Mouse (Mus musculus) liver, postnatal 0 days (tissue): ENCODE data around the gene Crp. TPM values are rescaled to one million over a fixed set of nuclear protein-coding genes. Genes with fewer than 3 reads are reported as not detected.

ENCODE experiments used
- ATAC-seq: fragments of 200-750 bp; cut with Nextera tagmentation; 2 replicates; pipeline ENCODE4 v1.8.0; 2017; ENCODE audit warnings: mild to moderate bottlenecking, moderate library complexity
- DNase-seq: peaks from one replicate; pipeline ENCODE4 v3.0.0-alpha.2; 2016
- H3K27ac ChIP-seq: fragments of 300-500 bp; sonication (generic); 2 replicates; pipeline ENCODE4 v1.5.1; 2014; ENCODE audit warnings: antibody characterized with exemption, moderate library complexity, mild to moderate bottlenecking, low read depth
- H3K27me3 ChIP-seq: fragments of 300-500 bp; sonication (generic); 2 replicates; pipeline ENCODE4 v1.6.1; 2014; ENCODE audit warnings: low read length, control low read depth, mixed read lengths; ENCODE audit not compliant: insufficient read depth
- H3K36me3 ChIP-seq: fragments of 300-500 bp; sonication (generic); replicated peaks from 2 replicates; pipeline ENCODE4 v1.6.1; 2014; ENCODE audit warnings: mild to moderate bottlenecking, control low read depth, low read length, moderate library complexity, mixed read lengths; ENCODE audit not compliant: insufficient read depth
- H3K4me1 ChIP-seq: fragments of 300-500 bp; sonication (generic); 2 replicates; pipeline ENCODE4 v1.6.1; 2014; ENCODE audit warnings: antibody characterized with exemption, mild to moderate bottlenecking, control low read depth; ENCODE audit not compliant: insufficient read depth
- H3K4me2 ChIP-seq: fragments of 300-500 bp; sonication (generic); 2 replicates; pipeline ENCODE4 v1.6.1; 2014; ENCODE audit warnings: low read depth, mild to moderate bottlenecking, low read length, moderate library complexity, mixed read lengths
- H3K4me3 ChIP-seq: fragments of 300-500 bp; sonication (generic); 2 replicates; pipeline ENCODE4 v1.5.1; 2014; ENCODE audit warnings: low read depth, low read length
- H3K9ac ChIP-seq: fragments of 300-500 bp; sonication (generic); replicated peaks from 2 replicates; pipeline ENCODE4 v1.6.1; 2014; ENCODE audit warnings: mild to moderate bottlenecking, moderate library complexity
- H3K9me3 ChIP-seq: fragments of 300-500 bp; sonication (generic); 2 replicates; pipeline ENCODE4 v1.6.1; 2016; ENCODE audit warnings: mild to moderate bottlenecking, control low read depth, low read length, mixed read lengths
- CTCF ChIP-seq: sonication (generic); IDR thresholded peaks from 2 replicates; pipeline ENCODE4 v1.5.1; 2016; ENCODE audit warnings: antibody characterized with exemption, low read depth
- EP300 ChIP-seq: IDR thresholded peaks from 2 replicates; pipeline ENCODE4 v1.6.1; 2016; ENCODE audit warnings: antibody characterized with exemption, low read depth, mild to moderate bottlenecking
- WGBS: fragments of 180-500 bp; shearing (Covaris S2); extraction: QIAGEN DNeasy Blood & Tissue Kit; methylation state at CpG from one replicate; pipeline ENCODE4 v1.1.7; 2014; ENCODE audit not compliant: insufficient replicate concordance; 5-methylcytosine and 5-hydroxymethylcytosine counted together
- polyA plus RNA-seq: library from polyadenylated mRNA; unstranded; fragments of >200 nt; fragmentation: Nextera tagmentation; extraction: Ambion mirVana; gene quantifications from 2 replicates; pipeline ENCODE4 v1.2.1, GENCODE M21; 2015

Gene Crp
- 340 and 343 TPM in 2 replicates for polyA plus RNA-seq

DNA sequence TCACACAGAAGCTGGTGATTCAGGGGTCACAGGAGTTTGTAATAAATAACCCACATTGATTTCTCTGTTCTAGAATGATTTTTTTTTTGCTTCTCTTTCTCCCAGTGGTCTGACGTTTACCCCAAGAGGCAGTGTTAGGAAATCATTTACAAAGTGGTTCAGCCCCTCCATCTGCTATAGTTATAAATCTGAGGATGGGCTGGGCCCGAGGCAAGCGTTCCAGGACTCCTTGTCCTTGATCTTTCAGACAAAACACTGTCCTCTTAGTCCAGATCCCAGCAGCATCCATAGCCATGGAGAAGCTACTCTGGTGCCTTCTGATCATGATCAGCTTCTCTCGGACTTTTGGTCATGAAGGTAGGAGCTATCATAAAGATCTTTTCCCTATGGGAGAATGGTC lies at the start of gene Crp:
Gene Crp (plus strand): TSS at position 212 of the 400 bp plus-strand sequence.
- Histone ChIP-seq H3K4me3 (peak within 1 kb of the TSS; percentile 43), H3K4me1 (no peaks in the 10 kb centered on the region), H3K27ac (peak within 1 kb of the TSS; percentile 78), H3K9ac (peak within 1 kb of the TSS; percentile 54), H3K4me2 (peak within 1 kb of the TSS; percentile 64), H3K27me3 (no peaks in the 10 kb centered on the region), H3K36me3 (no peaks in the 10 kb centered on the region), H3K9me3 (no peaks in the 10 kb centered on the region)
- DNase-seq, result peak; percentile 28
- 54% methylated on average over 4 of the region's 4 CpGs for whole genome bisulfite sequencing
- peak; percentile 81 for ATAC-seq
- TF ChIP-seq CTCF (no peak), EP300 (no peak)

DNA sequence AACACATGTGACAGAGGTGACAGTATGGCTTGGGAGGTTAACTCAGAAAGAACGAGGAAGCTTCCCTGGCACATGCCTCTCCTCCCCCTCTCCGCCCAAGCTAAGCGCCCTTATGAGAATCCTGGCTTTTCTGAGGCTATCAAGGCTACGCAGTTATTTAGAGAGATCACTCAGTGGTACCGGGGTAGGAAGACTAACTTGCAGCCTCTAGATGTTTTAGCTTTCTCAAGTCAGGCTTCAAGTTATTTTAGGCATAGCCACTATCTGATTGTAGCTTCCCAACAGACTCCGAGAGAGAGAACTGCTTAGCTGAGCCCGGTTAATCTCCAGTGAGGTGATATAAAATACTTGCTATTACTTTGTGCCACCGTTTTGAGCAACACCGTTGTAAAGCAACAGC lies 48.5 kb upstream of the Crp start:
- ATAC-seq (no peak), DNase-seq (no peak)
- no peaks in the 10 kb centered on the region for H3K27me3 ChIP-seq
- no peak overlapping the region for H3K4me3 ChIP-seq
- TF ChIP-seq EP300 (no peak), CTCF (no peak)
- WGBS, result 72% methylated on average over 9 of the region's 9 CpGs
- no peaks in the 10 kb centered on the region for H3K9me3 ChIP-seq
- no peak overlapping the region for H3K4me2 ChIP-seq
- no peaks in the 10 kb centered on the region for H3K36me3 ChIP-seq
- no peaks in the 10 kb centered on the region for H3K4me1 ChIP-seq
- no peak overlapping the region for H3K9ac ChIP-seq
- H3K27ac ChIP-seq, result no peak overlapping the region

DNA sequence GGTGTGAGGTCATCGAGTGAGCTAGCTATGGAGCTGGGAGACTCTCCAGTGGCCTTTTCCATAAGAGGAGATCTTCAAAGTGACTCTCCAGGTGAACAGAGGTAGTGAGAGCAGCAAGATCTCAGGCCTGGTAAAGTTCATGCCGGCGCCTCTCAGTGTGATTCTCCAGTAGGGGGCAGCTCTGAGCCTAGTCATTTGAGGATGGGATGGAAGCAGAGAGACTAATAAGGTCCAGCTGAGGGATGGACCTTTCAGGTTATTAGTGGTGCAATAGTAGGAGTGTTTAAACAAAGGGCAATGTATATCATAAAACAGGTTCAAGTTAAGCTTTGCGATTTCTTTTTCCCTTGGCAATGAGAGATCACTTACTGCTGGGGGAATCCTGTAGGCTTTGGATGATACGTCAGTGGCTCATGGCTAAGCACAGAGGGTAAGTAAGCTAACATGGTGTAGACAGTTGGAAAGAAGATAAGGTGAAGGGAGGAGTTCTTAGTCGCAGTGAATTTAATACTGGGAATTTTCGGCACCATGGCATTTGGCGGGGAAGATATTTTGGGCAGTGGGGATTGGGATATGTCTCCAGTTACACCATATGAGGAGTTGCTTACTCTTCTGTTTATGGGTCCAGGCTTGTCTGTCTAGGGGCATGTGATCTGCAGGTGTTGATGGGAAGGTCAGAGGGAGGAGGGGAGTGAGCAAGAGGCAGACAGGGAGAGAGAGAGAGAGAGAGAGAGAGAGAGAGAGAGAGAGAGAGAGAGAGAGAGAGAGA lies 47.2 kb upstream of the Crp start:
- Histone ChIP-seq H3K4me3 (no peak overlapping the region), H3K27ac (peak overlapping the region; percentile 87; the same call in 1 of the 2 replicates), H3K4me1 (no peaks in the 10 kb centered on the region), H3K4me2 (peak overlapping the region; percentile 59; the same call in 1 of the 2 replicates), H3K27me3 (no peaks in the 10 kb centered on the region), H3K9ac (no peak overlapping the region), H3K36me3 (no peaks in the 10 kb centered on the region), H3K9me3 (no peaks in the 10 kb centered on the region)
- ATAC-seq, result peak; percentile 69
- TF ChIP-seq EP300, result no peak
- peak; percentile 74 for TF ChIP-seq CTCF
- WGBS, result 54% methylated on average over 8 of the region's 8 CpGs
- peak; percentile 63 for DNase-seq

DNA sequence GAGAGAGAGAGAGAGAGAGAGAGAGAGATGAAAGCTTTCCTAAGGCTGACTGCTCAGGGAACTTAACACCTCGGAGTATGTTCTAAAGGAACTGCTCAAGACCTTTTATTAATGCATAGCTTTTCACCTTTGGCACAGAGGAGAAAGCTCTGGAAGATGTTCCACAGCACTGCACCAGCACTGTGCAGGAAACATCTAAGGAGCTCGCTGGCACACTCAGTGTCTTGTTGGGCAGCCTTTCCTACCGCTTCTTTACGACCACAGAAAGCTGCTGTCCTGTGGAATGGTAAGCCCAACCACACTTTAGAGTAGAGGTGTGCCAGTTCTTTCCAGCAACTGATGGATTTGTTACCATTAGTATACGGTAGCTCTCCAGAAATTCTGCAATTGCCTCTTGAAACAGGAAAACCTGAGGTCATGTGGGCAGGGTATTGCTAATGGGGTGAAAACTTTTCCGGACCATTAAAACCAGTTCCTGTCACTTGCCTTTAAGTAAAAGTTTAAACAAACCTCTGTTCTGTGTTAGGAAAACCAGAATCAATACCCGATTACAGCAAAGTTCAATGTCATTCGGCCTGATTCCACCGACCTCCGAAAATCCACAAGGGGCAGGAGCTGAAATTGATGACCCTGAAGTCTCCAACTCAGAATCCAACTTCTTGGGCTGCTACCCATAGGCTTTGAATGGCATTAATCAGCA lies 46.4 kb upstream of the Crp start:
- peak; percentile 53 for ATAC-seq
- TF ChIP-seq EP300 (no peak), CTCF (no peak)

DNA sequence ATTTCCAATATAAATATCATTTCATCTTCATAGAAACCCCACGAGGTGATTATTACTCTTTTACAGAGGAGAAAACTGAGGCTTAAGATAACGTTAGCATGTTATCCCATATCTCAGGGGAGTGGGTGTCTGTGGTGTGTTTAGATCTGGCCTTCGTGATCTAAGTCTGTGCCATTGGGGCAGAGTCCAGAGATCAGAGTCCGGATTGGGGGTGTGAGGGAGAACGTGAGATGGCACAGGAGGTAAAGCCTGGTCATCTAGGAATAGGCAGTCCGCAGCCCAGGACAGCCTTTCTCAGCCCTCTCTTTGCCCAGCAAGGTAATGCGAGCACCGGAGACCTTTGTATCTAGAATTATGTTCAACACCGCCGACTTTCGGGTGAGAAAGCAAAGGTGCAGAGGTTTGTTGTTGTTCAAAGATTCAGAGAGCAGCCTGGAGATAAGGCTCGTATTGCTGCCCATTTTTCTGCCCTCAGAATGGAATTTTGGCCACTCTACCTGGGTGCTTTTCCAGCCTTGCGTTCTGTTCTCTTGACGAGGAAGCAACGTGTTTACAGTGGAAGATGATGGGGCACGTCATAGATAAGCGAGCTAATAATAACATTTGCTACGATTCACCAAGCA lies 45.7 kb upstream of the Crp start:
- peak; percentile 85 for ATAC-seq

More for the DNA sequence above, 46.4 kb upstream of the Crp start:
- peak overlapping the region; percentile 87 for H3K27ac ChIP-seq
- WGBS, result 56% methylated on average over 10 of the region's 10 CpGs
- no peaks in the 10 kb centered on the region for H3K36me3 ChIP-seq
- H3K4me3 ChIP-seq, result no peak overlapping the region
- H3K9ac ChIP-seq, result no peak overlapping the region
- no peaks in the 10 kb centered on the region for H3K4me1 ChIP-seq
- no peaks in the 10 kb centered on the region for H3K27me3 ChIP-seq
- H3K4me2 ChIP-seq, result peak overlapping the region; percentile 59
- no peaks in the 10 kb centered on the region for H3K9me3 ChIP-seq
- no peak for DNase-seq

DNA sequence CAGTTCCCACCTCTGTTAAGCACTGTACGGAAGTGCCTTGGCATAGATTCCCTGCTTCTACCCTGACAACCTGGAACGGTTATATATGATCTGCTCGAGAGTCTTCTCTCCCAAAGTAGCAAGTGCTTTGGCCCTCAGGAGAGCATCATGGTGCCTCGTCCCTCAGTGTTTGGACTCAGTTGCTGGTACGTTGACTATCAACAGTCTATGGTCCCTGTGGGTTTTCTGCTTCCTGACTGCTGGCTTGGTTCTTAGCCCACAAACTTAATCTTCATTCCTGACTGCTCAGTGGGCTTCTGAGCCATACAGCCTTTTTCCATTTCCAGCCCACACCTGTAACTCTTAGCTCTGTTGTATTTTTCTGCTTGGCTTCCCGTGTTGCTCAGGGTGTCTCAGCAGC lies 44.0 kb upstream of the Crp start:
- Histone ChIP-seq H3K4me1 (no peaks in the 10 kb centered on the region), H3K27ac (no peak overlapping the region), H3K9ac (no peak overlapping the region), H3K36me3 (no peaks in the 10 kb centered on the region), H3K27me3 (no peaks in the 10 kb centered on the region), H3K4me3 (no peak overlapping the region), H3K4me2 (no peak overlapping the region), H3K9me3 (no peaks in the 10 kb centered on the region)
- ATAC-seq, result no peak
- DNase-seq, result no peak
- 56% methylated on average over 6 of the region's 6 CpGs for WGBS
- TF ChIP-seq EP300 (no peak), CTCF (no peak)

More for the DNA sequence above, 45.7 kb upstream of the Crp start:
- no peak for TF ChIP-seq EP300
- TF ChIP-seq CTCF, result no peak
- Histone ChIP-seq H3K4me3 (peak overlapping the region; percentile 24; the same call in 1 of the 2 replicates), H3K36me3 (no peaks in the 10 kb centered on the region), H3K4me2 (peak overlapping the region; percentile 59), H3K27me3 (no peaks in the 10 kb centered on the region), H3K9ac (no peak overlapping the region), H3K9me3 (no peaks in the 10 kb centered on the region), H3K27ac (peak overlapping the region; percentile 87), H3K4me1 (no peaks in the 10 kb centered on the region)
- WGBS, result 52% methylated on average over 18 of the region's 18 CpGs
- DNase-seq, result peak; percentile 46
